Mouse (Mus musculus): ENCODE results near the gene Fuca1.

Gene Fuca1

DNA sequence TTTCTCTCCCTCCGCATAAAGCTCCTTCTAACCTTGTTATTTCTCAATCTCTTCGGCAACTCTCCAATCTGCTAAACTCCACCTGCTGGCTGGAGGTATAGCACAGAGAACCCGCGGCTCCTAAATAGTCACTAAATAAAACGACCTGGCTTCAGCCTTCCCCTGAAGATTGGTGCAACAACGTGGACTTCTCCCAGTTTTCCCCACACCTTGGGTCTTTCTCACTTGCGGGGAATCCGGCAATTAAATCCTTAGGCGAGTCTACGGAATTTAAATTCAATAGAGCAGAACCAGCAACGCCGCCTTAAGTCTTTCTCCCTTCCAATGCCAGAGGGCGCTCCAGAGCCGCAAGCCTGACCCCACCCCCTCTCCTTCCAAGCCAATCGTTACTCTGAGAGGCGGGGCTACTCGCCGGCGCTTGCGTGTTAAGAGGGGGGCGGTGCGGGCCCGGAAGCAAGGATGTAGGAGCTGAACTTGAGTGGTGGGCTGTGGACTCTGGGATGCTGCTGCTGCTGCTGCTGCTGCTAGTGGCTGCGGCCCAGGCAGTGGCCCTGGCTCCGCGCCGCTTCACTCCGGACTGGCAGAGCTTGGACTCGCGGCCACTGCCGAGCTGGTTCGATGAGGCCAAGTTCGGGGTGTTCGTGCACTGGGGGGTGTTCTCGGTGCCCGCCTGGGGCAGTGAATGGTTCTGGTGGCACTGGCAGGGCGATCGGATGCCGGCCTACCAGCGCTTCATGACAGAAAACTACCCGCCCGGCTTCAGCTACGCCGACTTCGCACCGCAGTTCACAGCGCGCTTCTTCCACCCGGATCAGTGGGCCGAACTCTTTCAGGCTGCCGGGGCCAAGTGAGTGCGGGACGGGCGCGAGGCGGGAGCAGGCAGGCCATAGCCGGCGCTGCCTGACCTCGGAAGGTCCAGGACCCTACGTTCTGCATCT is at the start of gene Fuca1:
Fuca1 (plus strand) TSS at position 432 of the 938 bp plus-strand sequence.
- peak; percentile 97 to 98 for DNase-seq

DNA sequence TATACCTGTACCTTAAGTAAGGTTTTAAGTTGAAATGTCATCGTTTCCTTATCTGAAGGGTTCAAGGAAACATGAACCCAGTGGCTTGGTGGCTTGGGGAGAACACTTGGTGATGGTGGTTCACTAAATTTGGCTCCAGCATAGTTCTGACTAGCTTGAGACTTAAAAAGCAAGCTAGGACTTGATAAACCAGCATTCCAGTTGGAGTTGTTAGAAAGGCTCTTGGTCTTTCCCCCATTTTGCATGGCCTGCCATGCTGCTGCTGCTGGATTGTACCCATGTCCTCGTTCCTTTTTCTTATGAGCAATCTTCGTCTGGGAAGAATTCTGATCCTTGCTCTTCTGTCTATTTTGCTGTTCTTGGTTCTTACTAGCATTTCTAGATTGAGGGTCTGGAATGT is 48.5 kb upstream of the Fuca1 start:
- DNase-seq: no peak

DNA sequence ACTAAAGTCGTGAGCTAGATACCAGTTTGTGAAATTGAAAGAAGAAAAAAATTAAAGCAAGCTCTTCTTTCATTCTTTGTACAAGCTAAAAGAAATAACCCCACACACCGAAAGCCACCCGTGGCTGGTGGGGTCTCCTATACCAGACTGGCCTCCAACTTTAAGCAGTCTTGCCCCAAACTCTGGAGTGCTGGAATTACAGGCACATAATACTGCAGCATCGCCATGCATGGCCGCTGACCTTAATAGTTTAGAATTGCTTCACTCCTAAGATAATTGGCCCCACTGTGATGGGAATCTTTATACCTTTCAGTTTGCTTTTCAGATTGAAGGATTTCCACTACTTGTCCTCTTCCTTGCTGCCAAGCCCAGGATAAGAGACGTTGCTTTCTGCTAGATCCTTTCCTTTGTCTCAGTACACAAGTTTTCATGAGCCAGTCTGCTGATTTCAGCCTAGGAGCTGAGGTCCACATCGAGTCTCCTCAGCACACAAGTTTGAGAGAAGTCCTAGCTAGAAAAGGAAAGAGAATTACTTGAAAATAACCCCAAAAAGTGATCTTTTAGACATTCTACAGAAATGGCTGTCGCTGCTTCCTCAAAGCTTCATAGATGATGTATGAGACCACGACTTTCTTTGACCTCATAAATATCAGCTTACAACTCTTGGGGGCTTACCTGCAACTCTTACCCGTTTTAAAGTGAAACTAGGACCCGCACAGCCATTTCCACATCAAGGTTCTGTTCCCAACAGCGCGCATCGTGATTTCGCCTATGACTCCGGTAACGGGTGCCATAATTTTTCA is 47.7 kb upstream of the Fuca1 start:
- no peak for DNase-seq

DNA sequence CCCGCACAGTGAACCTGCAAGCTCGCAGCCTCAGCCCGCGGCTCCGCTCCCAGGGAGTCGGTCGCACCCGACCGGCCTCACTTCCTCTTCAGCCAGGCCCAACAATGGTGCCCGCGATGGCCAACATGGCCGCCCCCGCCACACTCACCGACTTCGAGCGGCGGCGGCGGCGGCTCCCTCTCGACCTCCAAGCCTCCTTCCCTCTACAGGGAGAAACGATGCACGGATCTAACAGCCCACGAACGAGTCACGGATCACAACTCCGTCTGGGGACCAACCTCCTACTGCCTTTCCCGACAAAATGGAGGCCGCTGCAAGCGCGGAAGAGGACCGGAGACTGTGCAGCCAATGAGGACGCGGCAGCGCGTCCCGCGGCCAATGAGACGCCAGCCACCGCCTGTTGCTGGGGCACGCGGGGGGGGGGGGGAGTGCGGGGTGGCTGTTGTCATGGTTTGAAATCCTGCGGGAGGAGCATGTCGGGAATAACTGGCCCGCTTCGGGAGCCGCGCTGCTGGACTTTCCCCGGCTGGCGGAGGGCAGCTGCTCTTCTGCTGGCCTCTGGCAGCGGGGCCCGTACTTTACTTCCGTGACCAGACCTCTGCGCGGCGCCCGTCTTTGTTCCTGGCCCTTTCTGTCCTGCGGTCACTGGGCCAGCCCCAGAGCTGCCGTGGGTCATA is 46.9 kb upstream of the Fuca1 start, which contains the start of gene Pnrc2:
Pnrc2 (minus strand) TSS at position 325 of the 677 bp plus-strand sequence.
- peak; percentile 89 to 92 for DNase-seq

DNA sequence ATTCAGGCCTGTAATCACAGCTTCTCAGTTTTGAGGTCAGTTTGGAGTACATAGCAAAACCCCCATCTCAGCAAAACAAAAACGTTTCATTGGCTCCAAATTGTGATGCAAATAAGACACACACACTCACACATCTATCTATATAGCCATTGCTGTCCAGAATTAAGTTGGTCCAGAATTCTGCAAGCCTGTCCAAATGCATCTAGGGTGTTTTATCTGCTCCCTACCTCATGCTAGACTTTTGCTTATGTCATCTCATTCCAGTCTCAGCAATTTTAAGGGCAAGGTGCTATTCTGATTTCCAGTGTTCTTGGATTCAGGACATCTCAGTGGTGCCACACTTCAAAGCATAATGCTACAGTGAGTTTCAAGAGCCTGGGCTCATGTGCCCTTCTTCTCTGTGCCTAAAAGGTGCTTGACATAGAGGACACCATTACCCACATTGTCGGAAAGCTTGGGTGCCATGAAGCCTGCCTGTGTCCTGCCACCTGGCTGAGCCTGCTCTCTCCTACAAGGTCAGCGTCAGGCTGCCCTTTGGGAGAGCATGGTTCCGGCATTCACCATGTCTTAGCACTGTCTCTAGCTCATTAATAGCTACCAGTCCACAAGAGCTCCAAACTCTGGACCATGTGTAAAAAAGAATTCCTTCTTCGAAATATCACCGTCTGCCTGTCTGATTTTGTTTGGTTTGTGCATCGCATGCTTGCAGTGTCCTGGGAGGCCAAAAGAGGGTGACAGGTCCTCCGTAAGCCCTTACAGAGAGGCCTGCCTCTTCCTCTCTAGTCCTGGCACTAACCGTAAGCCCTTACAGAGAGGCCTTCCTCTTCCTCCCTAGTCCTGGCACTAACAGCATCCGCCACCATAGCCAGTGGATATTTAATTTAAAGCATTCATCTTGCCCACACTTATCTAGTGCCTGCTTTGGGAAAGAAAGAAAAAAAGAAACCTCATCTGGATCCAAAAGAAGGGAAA is 45.7 kb upstream of the Fuca1 start:
- no peak for DNase-seq

DNA sequence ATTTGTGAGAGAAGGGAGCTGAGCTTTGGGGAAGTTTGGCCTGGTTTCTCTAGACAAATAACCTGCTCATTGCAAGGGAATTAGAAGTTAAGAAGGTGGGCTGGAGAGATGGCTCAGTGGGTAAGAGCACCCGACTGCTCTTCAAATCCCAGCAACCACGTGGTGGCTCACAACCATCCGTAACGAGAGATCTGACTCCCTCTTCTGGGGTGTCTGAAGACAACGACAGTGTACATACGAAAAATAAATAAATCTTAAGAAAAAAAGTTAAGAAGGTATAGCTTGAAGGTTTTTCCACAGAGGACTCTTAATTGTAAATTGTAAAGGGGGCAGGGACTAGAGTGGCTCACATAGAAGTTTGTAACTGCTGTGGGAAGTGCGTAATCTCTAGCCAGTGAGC is 45.0 kb upstream of the Fuca1 start:
- DNase-seq: peak in 1 of 2 experiments; percentile 58

DNA sequence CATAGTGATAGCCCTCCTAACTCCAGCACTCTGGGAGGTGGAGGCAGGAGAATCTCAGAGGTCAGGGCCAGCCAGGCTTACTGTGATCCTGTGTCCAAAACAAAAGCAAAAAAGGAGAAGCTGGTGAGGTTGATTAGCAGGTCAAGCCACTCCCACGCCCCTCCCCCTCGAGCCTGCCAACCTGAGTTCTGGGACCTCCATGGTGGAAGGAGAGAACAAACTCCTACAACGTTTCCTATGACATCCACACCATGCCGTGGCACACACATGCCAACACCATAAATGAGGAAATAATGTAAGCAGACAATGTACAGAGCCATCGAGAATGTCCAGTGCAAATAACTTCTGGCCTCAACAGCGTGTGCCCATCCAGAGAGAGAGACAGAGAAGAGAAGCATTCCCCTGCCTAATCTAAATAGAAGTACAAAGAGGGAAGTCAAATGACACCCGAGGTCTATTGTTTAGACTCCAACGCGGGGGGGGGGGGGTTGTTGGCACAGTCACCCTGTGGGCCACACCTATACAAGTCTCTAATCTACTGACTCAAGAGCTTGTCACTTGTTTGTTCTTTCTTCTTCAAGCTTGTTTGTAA is 44.4 kb upstream of the Fuca1 start:
- DNase-seq: peak; percentile 49 to 62

DNA sequence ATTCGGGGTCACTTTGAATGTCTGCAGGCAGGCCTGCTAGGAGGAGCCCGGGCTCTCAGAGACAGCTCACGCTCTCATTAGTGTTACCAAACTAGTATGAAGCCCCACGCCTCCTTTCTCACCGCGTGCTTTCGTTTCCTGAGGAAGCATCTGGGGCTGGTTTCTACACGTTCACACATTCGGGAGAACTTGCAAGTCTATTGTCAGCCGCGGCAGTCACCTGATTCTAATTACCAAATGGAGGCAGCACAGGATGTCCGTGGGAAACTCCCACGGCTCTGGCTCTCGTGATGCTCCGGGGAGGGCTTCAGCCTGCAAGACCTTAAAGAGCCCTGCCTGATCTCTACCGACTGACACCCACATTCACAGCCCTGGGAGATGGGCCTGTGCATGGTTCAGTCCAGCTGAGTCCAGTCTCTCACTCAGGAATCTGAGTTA is 43.9 kb upstream of the Fuca1 start:
- peak; percentile 75 to 82 for DNase-seq

DNA sequence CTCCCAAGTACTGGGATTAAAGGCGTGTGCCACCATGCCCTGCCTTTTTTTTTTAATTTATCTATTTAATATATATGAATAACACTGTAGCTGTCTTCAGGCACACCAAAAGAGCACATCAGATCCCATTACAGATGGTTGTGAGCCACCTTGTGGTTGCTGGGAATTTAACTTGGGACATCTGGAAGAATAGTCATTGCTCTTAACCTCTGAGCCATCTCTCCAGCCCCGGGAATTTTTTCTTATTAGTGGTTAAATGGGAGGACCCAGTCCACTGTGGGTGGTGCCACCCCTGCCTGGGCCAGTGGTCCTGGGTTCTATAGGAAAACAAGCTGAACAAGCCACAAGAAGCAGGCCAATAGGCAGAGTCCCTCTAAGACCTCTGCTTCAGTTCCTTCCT is 42.8 kb upstream of the Fuca1 start:
- DNase-seq: no peak

DNA sequence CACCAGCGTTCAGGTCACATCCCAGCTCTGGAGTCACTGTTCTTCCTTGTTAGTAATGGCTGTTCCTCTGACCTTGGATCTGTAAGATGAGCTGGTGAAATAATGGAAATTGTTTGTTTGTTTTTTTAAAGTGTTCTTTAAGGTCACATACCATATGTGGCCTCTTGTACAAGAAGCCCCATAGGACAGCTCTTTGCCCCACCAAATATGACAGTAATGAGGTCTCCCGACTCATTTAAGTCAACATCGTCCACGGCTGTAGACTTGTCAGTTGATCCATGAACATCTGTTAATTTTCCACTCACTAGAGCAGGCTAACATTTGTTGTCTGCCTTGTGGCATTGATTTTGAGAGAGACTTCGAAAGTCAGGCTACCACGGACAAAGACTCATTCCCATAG is 41.5 kb upstream of the Fuca1 start:
- no peak for DNase-seq

DNA sequence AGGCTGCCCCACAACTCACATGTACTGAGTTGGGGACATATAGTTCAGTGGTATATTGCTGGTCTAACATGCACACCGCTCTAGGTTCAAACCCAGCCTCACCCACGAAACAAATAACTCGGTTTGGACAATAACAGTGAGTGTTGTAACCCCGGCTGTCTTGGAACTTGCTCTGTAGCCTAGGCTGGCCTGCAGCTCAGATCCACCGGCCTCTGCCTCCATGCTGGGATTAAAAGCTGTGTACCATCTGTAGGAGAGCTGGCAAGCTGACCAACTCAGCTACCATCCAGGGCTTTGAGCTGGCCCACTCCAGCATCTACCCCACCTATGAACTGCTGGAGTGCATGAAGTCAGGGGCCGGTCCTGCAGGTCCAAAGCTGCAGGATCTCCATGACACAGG is 40.5 kb upstream of the Fuca1 start:
- DNase-seq: no peak

DNA sequence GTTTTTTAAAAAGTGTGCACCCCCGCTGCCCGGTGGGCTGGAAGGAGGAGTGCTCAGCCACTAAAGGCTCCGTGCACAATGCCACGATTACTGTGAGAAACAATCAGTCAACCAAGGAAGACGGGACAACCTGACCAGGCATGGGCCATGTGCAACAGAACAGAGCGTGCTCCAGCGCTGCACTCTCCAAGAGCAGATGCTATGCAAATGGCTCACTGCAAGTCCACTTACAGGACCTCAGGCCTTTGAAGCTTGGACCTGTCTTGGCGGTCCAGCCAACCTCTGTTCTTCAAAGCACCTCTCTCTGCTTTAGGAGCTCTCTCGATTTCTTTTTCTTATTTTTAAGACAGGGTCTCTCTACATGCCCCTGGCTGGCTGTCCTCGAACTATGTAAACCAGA is 40.0 kb upstream of the Fuca1 start:
- DNase-seq: no peak

DNA sequence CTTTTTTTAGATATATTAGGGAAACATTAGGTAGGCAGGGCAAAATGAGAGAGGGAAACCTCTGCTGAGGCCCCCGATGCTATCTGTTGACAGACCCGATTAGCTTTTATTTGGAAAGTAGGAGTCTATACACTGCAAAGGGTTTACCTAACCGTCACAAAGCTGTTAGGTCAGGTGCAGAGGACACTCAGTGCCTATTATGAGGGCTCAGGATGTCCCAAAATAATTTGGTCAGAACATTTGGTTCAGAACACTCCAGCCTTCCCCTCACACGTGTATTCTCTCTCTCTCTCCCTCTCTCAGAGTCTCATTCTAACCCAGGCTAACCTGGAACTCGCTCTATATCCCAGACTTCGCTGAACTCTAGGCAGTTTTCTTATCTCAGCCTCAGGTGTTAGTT is 38.5 kb upstream of the Fuca1 start:
- no peak for DNase-seq

DNA sequence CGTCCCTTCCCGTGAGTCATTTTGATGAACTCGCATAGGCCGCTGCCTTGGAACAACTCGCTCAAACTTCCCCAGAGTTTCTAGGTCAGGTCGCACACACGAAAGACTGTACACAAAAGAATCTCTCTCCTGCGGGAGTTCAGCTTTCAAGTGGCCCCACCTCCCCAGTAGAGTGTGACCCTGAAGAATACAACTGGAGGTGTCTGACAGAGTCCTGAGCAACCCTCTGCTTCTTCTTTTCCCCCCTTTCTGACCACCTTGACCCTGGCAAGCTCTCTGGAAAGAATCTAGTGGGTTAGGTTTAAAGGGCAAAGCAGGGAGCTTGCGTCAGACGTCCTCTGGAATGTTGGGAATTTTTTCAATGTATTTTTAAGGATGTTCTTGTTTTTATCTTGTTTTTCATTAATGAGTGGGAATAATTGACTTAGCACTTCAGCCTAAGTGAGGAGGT is 37.1 kb upstream of the Fuca1 start:
- DNase-seq: no peak

DNA sequence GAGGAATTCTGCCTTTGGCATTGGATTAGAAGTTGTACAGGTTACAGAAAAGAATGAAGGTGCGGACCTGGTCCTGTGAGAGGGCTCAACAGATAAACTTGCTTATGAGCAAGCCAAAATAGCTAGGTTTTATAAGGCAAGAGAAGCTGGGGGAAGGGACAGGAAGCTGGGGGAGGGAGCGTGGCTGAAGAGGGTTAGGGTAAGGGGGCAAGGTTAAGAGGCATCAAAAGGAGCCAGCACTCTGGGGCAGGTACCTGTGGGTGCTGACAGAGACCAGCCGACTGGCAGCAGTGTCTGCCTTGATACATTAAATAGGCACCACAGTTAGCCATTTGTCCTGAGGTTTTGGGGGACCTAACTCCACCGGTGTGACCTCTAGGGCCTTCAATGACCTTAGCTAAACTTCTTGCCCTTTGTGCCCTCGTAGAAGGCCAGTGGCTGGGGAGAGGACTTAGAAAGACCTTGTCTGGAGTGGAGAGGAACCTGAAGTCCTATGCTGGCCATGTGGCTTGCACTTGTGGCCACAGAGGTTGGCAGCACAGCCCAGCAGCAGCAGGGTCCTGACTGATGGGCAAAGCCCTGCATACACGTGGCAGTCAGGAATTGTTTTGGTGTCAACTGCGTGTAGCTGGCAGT is 36.5 kb upstream of the Fuca1 start:
- peak; percentile 41 to 58 for DNase-seq

DNA sequence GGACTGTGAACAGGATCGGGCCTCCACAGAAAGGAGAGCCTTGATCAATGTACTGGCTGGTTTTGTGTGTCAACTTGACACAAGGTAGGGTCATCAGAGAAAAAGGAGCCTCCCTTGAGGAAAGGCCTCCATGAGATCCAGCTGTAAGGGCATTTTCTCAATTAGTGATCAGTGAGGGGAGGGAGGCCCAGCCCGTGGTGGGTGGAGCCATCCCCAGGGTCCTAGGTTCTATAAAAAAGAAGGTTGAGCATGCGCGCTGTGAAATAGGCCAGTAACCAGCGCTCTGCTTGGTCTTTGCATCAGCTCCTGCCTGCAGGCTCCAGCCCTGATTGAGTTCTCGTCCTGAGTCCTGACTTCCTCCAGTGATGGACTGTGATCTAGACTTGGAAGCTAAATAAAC is 36.0 kb upstream of the Fuca1 start:
- DNase-seq: no peak

DNA sequence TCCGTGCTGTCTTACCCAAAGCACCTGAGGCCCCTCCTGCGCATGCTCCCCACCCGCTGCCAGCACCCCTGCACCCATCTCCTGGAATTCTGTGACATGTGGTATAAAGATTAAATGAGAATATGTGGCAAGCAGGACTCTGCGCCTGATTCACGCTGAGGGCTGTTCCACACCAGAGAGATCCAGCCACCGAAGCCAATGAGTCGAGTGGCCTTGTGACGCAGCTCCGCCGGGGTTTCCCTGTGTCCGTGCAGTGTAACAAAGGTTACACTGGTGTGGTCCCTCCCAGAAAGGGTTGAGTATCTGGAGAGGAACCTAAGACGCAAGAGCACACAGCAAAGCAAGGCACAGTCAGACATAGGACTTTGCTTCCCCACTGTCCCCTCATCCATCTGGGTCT is 34.9 kb upstream of the Fuca1 start:
- no peak for DNase-seq

DNA sequence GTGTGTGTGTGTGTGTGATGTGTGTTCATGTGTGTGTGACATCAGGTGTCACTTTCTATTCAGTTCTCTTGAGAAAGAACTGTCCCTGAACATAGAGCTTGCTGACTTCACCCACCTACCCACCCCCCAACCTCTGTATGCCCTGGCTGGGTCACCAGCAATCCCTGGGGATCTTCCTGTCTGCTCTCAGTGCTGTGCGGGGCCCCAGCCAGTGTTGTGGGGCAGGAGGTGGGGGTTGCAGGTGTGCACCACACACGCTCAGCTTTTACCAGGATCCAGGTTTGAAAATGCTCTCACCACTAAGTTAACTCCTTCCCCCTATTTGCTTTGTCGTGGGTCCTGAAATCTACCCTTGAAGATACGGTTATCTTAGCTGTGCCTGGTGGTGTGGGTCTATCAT is 34.4 kb upstream of the Fuca1 start:
- DNase-seq: no peak

DNA sequence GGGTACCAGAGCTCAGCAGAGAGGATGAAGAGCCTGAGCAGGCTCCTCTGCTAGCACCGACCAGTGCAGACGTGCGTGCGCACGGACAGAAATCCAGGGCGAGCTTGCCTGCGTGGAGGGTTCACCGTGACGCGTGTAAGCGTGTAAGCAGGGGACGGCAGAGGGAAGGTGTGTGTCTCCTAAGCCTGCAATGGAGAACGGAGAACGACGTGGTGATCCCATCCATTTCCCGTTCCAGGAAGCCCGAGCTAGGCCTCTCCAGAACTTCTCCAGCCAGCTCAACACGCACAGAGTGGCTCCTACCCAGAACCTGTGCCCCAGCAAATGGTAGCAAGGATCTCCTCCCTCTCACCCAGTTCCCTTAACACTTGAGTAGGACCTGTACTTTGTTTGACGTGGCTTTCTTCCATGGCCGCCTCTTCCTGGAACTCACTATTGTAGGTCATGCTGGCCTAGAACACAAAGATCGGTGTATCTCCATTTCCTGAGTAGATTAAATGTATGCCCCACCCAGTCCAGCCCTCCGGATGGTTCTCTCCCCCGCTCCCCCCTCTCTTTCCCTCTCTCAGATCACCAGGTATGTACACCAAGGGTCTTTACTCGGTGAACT is 32.0 kb upstream of the Fuca1 start:
- DNase-seq: no peak

DNA sequence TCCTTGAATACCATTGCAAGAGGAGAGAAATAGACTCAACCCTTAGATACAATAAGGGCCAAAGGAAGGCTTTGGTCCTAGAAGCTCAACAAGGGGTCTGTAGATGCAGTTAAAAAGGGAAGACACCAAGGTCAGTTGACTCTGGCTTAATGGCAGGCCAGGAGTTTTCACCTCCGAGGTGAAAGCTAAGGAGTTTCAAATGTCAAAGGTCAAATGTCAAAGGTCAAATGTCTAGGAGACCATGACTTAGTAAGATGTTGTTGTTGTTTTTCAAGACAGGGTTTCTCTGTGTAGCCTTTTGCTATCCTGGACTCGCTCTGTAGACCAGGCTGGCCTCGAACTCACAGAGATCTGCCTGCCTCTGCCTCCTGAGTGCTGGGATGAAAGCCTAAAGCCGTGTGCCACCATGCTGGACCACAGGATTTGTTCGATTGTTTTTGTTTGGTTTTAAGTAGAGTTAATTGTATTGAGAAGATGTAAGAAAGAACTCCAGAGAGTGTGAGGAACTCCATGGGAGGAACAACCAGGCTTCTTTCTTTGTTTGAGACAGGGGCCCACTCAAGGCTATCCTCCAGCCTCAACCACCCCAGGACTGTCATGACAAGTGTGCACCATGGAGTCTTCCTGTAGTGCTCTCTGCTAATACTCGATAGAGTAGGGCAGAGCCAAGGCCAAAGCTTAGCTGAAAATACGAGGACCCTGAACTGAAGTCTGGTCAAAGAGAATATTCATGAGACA is 31.2 kb upstream of the Fuca1 start:
- DNase-seq: no peak

Data from thymus, postnatal 36 days (tissue).